Mouse (Mus musculus) liver, postnatal 0 days (tissue): ENCODE measurements around the gene Foxk1. TPM values are rescaled to one million over a fixed set of nuclear protein-coding genes. Genes with fewer than 3 reads are reported as not detected.

Experiments
- ATAC-seq: fragments of 200-750 bp; cut with Nextera tagmentation; 2 replicates; pipeline ENCODE4 v1.8.0; 2017; ENCODE audit warnings: mild to moderate bottlenecking, moderate library complexity
- DNase-seq: peaks from one replicate; pipeline ENCODE4 v3.0.0-alpha.2; 2016
- H3K27ac ChIP-seq: fragments of 300-500 bp; sonication (generic); 2 replicates; pipeline ENCODE4 v1.5.1; 2014; ENCODE audit warnings: antibody characterized with exemption, moderate library complexity, mild to moderate bottlenecking, low read depth
- H3K27me3 ChIP-seq: fragments of 300-500 bp; sonication (generic); 2 replicates; pipeline ENCODE4 v1.6.1; 2014; ENCODE audit warnings: low read length, control low read depth, mixed read lengths; ENCODE audit not compliant: insufficient read depth
- H3K36me3 ChIP-seq: fragments of 300-500 bp; sonication (generic); replicated peaks from 2 replicates; pipeline ENCODE4 v1.6.1; 2014; ENCODE audit warnings: mild to moderate bottlenecking, control low read depth, low read length, moderate library complexity, mixed read lengths; ENCODE audit not compliant: insufficient read depth
- H3K4me1 ChIP-seq: fragments of 300-500 bp; sonication (generic); 2 replicates; pipeline ENCODE4 v1.6.1; 2014; ENCODE audit warnings: antibody characterized with exemption, mild to moderate bottlenecking, control low read depth; ENCODE audit not compliant: insufficient read depth
- H3K4me2 ChIP-seq: fragments of 300-500 bp; sonication (generic); 2 replicates; pipeline ENCODE4 v1.6.1; 2014; ENCODE audit warnings: low read depth, mild to moderate bottlenecking, low read length, moderate library complexity, mixed read lengths
- H3K4me3 ChIP-seq: fragments of 300-500 bp; sonication (generic); 2 replicates; pipeline ENCODE4 v1.5.1; 2014; ENCODE audit warnings: low read depth, low read length
- H3K9ac ChIP-seq: fragments of 300-500 bp; sonication (generic); replicated peaks from 2 replicates; pipeline ENCODE4 v1.6.1; 2014; ENCODE audit warnings: mild to moderate bottlenecking, moderate library complexity
- H3K9me3 ChIP-seq: fragments of 300-500 bp; sonication (generic); 2 replicates; pipeline ENCODE4 v1.6.1; 2016; ENCODE audit warnings: mild to moderate bottlenecking, control low read depth, low read length, mixed read lengths
- CTCF ChIP-seq: sonication (generic); IDR thresholded peaks from 2 replicates; pipeline ENCODE4 v1.5.1; 2016; ENCODE audit warnings: antibody characterized with exemption, low read depth
- EP300 ChIP-seq: IDR thresholded peaks from 2 replicates; pipeline ENCODE4 v1.6.1; 2016; ENCODE audit warnings: antibody characterized with exemption, low read depth, mild to moderate bottlenecking
- WGBS: fragments of 180-500 bp; shearing (Covaris S2); extraction: QIAGEN DNeasy Blood & Tissue Kit; methylation state at CpG from one replicate; pipeline ENCODE4 v1.1.7; 2014; ENCODE audit not compliant: insufficient replicate concordance; 5-methylcytosine and 5-hydroxymethylcytosine counted together
- polyA plus RNA-seq: library from polyadenylated mRNA; unstranded; fragments of >200 nt; fragmentation: Nextera tagmentation; extraction: Ambion mirVana; gene quantifications from 2 replicates; pipeline ENCODE4 v1.2.1, GENCODE M21; 2015

Foxk1 gene
- polyA plus RNA-seq, 1 experiment from 2014 or later, result 1.7 TPM

DNA sequence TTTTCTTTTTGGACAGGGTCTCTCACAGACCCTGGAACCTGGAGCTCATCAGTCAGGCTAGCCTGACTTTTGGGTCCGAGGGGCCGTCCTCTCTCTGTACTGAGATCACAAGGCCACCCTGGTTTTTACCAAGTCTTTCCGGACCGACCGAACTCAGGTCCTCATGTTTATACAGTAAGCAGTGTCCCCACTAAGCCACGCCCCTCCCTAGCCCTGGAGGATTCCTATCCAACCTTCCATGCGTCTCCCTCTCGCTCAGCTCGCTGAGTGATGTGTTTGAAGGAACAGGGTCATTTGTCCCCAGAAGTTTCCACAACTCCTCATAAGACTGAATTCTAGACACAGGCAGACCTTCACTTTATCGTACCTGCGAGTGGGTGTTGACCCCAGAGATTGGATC is 5.6 kb downstream of the Foxk1 start:
- WGBS, result 62% methylated on average over 11 of the region's 11 CpGs
- no peak overlapping the region for H3K4me2 ChIP-seq
- no peak overlapping the region for H3K9ac ChIP-seq
- TF ChIP-seq CTCF (no peak), EP300 (no peak)
- H3K9me3 ChIP-seq, result no peaks in the 10 kb centered on the region
- DNase-seq (no peak), ATAC-seq (no peak)
- peaks cover 8% of the 10 kb centered on the region for H3K36me3 ChIP-seq
- no peaks in the 10 kb centered on the region for H3K27me3 ChIP-seq
- H3K4me3 ChIP-seq, result no peak overlapping the region
- peaks cover 69% of the 10 kb centered on the region for H3K4me1 ChIP-seq
- no peak overlapping the region for H3K27ac ChIP-seq

DNA sequence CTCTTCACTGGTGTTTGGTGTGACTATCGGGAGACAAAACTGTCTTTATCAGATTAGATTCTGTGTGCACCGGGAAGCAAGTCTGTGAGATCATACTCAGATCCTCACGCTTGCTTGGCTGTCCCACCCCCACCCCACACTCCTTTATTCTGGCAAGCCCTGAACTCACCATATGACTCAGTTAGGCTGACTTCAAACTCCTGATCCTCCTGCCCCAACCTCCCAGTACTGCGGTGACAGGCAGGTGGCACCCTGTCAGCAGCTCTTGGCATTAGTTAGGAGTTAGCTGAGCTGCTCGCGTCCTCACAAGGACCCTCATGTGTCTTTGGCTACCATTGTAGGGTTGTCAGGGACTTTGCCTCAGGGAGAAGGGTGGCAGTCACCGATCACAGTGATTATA is 6.1 kb downstream of the Foxk1 start:
- Histone ChIP-seq H3K9ac (no peak overlapping the region; the same call in 1 of the 2 replicates), H3K9me3 (no peaks in the 10 kb centered on the region), H3K4me2 (no peak overlapping the region), H3K27me3 (no peaks in the 10 kb centered on the region), H3K4me1 (peaks cover 66% of the 10 kb centered on the region), H3K27ac (no peak overlapping the region), H3K4me3 (no peak overlapping the region), H3K36me3 (peaks cover 8% of the 10 kb centered on the region)
- DNase-seq, result no peak
- TF ChIP-seq CTCF (no peak), EP300 (no peak)
- ATAC-seq, result no peak
- WGBS, result 76% methylated on average over 7 of the region's 7 CpGs

DNA sequence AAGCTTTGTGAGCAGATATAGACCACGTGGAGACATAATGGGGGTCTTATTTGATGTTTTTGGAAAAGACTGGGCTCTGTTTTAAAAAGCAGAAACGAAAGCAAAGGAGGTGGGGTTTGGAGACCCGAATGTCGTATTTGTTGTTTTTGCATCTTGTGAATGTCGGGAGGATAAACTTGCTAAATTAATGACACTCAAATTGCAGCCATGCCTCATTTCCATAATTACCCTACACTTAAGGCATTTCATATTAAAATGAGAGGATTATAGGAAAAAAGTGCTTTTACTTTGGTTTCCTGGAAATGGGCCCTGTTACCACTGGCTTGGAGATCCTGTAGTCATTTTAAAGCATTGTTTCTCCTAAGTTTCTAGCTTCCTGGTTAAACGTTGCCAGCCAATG is 7.9 kb downstream of the Foxk1 start:
- H3K4me2 ChIP-seq, result no peak overlapping the region
- H3K4me1 ChIP-seq, result peaks cover 58% of the 10 kb centered on the region
- no peak for ATAC-seq
- H3K4me3 ChIP-seq, result no peak overlapping the region
- no peak for DNase-seq
- TF ChIP-seq CTCF (no peak), EP300 (no peak)
- 65% methylated on average over 6 of the region's 6 CpGs for WGBS
- H3K27me3 ChIP-seq, result no peaks in the 10 kb centered on the region
- H3K36me3 ChIP-seq, result peaks cover 8% of the 10 kb centered on the region
- no peak overlapping the region for H3K27ac ChIP-seq
- H3K9ac ChIP-seq, result no peak overlapping the region
- no peaks in the 10 kb centered on the region for H3K9me3 ChIP-seq

DNA sequence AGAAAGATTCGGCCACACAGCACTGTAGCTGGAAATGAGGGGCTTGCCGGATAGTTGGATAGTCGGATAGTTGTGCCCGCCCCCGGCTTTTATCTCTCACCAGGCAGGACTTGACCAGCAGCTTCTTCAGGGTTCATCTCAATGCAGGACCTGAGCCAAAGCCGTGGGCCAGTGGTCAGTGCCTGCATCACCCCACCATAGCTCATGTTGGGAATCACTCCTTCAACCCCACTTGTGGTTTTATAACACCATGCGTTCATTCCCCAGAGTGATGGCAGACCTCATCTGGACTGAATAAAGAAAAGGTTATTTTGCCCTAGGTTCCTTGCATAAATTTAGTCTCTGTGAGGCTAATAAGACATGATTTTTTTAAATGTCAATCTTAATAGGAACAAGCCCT is 9.1 kb downstream of the Foxk1 start:
- no peak for ATAC-seq
- Histone ChIP-seq H3K27me3 (no peaks in the 10 kb centered on the region), H3K36me3 (peaks cover 8% of the 10 kb centered on the region), H3K4me1 (peaks cover 51% of the 10 kb centered on the region), H3K9me3 (no peaks in the 10 kb centered on the region), H3K9ac (no peak overlapping the region; the same call in 1 of the 2 replicates), H3K4me3 (no peak overlapping the region), H3K27ac (no peak overlapping the region), H3K4me2 (no peak overlapping the region)
- no peak for DNase-seq
- WGBS, result 76% methylated on average over 7 of the region's 7 CpGs
- TF ChIP-seq EP300, result no peak
- TF ChIP-seq CTCF, result no peak

DNA sequence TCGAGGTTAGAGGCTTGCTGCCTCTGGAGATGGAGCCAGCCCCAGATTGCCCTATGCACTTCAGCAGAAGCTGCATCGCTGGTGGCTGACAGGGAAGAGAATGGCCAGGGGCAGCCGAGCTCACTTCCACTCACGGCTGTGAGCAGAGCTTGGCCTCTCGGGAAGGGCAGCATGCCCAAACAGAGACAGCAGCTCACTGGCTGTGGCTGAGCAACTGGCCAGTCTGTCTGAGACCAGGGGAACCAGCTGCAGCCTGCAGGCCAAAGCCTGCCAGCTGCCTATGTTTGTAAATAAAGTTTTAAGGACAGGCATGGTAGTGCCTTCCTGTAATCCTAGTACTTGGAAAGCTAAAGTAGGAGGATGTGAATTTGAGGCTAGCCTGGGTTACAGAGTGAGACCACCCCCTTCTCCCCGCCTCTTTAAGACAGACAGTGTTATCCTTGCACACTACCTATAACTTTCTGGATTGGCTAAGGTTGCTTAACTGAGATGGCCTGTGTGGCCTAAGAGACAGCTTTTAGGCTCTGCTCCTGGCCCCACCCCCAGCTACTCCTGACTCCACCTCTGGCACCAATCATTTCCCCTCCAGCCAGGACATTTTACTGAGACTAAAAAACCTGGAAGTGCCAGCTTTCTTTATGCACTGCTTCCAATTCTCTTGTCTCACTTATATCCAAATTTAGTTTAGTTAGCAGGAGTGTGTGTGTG is 11.5 kb downstream of the Foxk1 start:
- no peak overlapping the region for H3K4me2 ChIP-seq
- no peaks in the 10 kb centered on the region for H3K9me3 ChIP-seq
- no peaks in the 10 kb centered on the region for H3K27me3 ChIP-seq
- no peaks in the 10 kb centered on the region for H3K36me3 ChIP-seq
- peak overlapping the region; percentile 34; the same call in 1 of the 2 replicates for H3K27ac ChIP-seq
- peak overlapping the region; percentile 34; the same call in 1 of the 2 replicates for H3K9ac ChIP-seq
- H3K4me3 ChIP-seq, result no peak overlapping the region
- no peak for DNase-seq
- ATAC-seq, result no peak
- H3K4me1 ChIP-seq, result peaks cover 57% of the 10 kb centered on the region
- 54% methylated on average over 6 of the region's 6 CpGs for WGBS
- TF ChIP-seq CTCF (no peak), EP300 (no peak)

DNA sequence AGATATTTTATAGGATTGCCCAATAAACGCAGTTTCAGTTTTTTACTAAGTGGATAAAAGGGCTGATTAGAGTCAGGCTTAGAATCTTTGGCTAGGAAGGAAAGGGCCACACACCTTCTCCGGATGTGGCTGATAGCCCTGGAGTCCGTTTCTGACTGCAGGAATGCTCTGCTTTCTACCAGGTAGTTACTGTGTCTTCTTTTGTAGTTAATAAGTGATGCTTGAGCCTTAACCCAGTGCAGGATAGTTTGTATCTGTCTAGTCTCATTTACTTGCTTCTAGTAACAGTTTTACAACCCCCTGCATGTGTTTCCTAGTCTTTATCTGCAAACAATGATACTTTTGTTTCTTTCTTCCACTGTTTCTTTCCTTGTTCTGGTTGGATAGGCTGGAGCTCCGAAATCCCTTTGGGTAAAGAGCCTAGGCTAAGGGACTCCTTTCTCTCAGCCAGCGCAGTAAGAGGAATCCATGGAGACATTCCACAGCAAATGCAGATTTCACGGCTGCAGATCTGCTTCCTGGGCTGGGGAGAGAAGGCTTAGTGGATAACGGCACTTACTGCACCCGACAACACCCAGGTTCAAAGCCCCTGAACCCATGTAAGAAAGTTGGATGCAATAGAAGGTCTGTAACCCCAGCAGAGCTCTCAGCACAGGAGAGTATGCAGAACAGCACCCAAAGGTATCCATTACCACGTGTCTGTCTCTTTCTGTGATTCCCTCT is 12.6 kb downstream of the Foxk1 start:
- H3K9ac ChIP-seq, result no peak overlapping the region

More for the DNA sequence above, 12.6 kb downstream of the Foxk1 start:
- 61% methylated on average over 9 of the region's 9 CpGs for WGBS
- peaks cover 55% of the 10 kb centered on the region for H3K4me1 ChIP-seq
- no peaks in the 10 kb centered on the region for H3K27me3 ChIP-seq
- no peaks in the 10 kb centered on the region for H3K36me3 ChIP-seq
- H3K4me3 ChIP-seq, result no peak overlapping the region
- no peak for ATAC-seq
- no peak overlapping the region for H3K4me2 ChIP-seq
- no peak for DNase-seq
- H3K27ac ChIP-seq, result no peak overlapping the region
- H3K9me3 ChIP-seq, result no peaks in the 10 kb centered on the region
- TF ChIP-seq CTCF (no peak), EP300 (no peak)
